Mouse (Mus musculus): ENCODE data around the gene Dync1h1. TPM values are rescaled to one million over a fixed set of nuclear protein-coding genes. Genes with fewer than 3 reads are reported as not detected.

Gene Dync1h1
- 40.4 and 41.9 TPM in 2 replicates for polyA plus RNA-seq (2015; fragmentation: Nextera tagmentation; extraction: Ambion mirVana)

- ATAC-seq (ENCODE audit: low read depth), result peak; percentile 96
- peak within 1 kb of the TSS; percentile 95 for H3K27ac ChIP-seq (ENCODE audit: low read length)
- no peaks in the 10 kb centered on the region for H3K27me3 ChIP-seq (ENCODE audit: control insufficient read depth, insufficient read depth, low read depth, low read length)
- peak within 1 kb of the TSS; percentile 98 for H3K4me3 ChIP-seq (ENCODE audit: low read length)
- H3K4me2 ChIP-seq (ENCODE audit: low read depth, low read length), result peak within 1 kb of the TSS; percentile 70
- H3K9me3 ChIP-seq (ENCODE audit: control insufficient read depth, low read length), result no peaks in the 10 kb centered on the region
- H3K36me3 ChIP-seq (ENCODE audit: control insufficient read depth, insufficient read depth, low read length), result no peaks in the 10 kb centered on the region
- under 1% methylated on average over 102 of the region's 105 CpGs for WGBS
- peak within 1 kb of the TSS; percentile 95 for H3K9ac ChIP-seq (ENCODE audit: low read length)
- H3K4me1 ChIP-seq (replicated peaks; ENCODE audit: control insufficient read depth, insufficient read depth, low read length), result peaks cover 16% of the 10 kb centered on the region
Measured at GRCm38 (mm10) chr12:110601241-110602218, at the start of gene Dync1h1. Gene Dync1h1, plus strand, starts transcription at chr12:110601452.

- H3K4me2 ChIP-seq (ENCODE audit: low read depth, low read length), result no peak overlapping the region
- H3K27ac ChIP-seq (ENCODE audit: low read length), result no peak overlapping the region
- no peaks in the 10 kb centered on the region for H3K9me3 ChIP-seq (ENCODE audit: control insufficient read depth, low read length)
- WGBS, result 70% methylated on average over 13 of the region's 13 CpGs
- no peak overlapping the region for H3K4me3 ChIP-seq (ENCODE audit: low read length)
- no peak for ATAC-seq (ENCODE audit: low read depth)
- H3K36me3 ChIP-seq (ENCODE audit: control insufficient read depth, insufficient read depth, low read length), result peaks cover 44% of the 10 kb centered on the region
- no peaks in the 10 kb centered on the region for H3K27me3 ChIP-seq (ENCODE audit: control insufficient read depth, insufficient read depth, low read depth, low read length)
- H3K4me1 ChIP-seq (replicated peaks; ENCODE audit: control insufficient read depth, insufficient read depth, low read length), result no peaks in the 10 kb centered on the region
- no peak overlapping the region for H3K9ac ChIP-seq (ENCODE audit: low read length)
Measured at GRCm38 (mm10) chr12:110552113-110552512, 49.1 kb upstream of the Dync1h1 start.

- H3K4me2 ChIP-seq (ENCODE audit: low read depth, low read length), result no peak overlapping the region
- H3K4me1 ChIP-seq (replicated peaks; ENCODE audit: control insufficient read depth, insufficient read depth, low read length), result no peaks in the 10 kb centered on the region
- H3K4me3 ChIP-seq (ENCODE audit: low read length), result no peak overlapping the region
- no peak overlapping the region for H3K9ac ChIP-seq (ENCODE audit: low read length)
- no peaks in the 10 kb centered on the region for H3K27me3 ChIP-seq (ENCODE audit: control insufficient read depth, insufficient read depth, low read depth, low read length)
- H3K9me3 ChIP-seq (ENCODE audit: control insufficient read depth, low read length), result no peaks in the 10 kb centered on the region
- ATAC-seq (ENCODE audit: low read depth), result no peak
- peaks cover 44% of the 10 kb centered on the region for H3K36me3 ChIP-seq (ENCODE audit: control insufficient read depth, insufficient read depth, low read length)
- H3K27ac ChIP-seq (ENCODE audit: low read length), result no peak overlapping the region
- 88% methylated on average over 5 of the region's 5 CpGs for WGBS
Measured at GRCm38 (mm10) chr12:110553362-110553761, 47.9 kb upstream of the Dync1h1 start.

GRCm38 (mm10) chr12:110555536-110556240 is 45.6 kb upstream of the Dync1h1 start:
- H3K9ac ChIP-seq (ENCODE audit: low read length), result no peak overlapping the region
- peaks cover 38% of the 10 kb centered on the region for H3K36me3 ChIP-seq (ENCODE audit: control insufficient read depth, insufficient read depth, low read length)
- no peak overlapping the region for H3K4me3 ChIP-seq (ENCODE audit: low read length)
- H3K27ac ChIP-seq (ENCODE audit: low read length), result no peak overlapping the region
- no peaks in the 10 kb centered on the region for H3K4me1 ChIP-seq (replicated peaks; ENCODE audit: control insufficient read depth, insufficient read depth, low read length)
- WGBS, result 85% methylated on average over 21 of the region's 21 CpGs
- no peaks in the 10 kb centered on the region for H3K9me3 ChIP-seq (ENCODE audit: control insufficient read depth, low read length)
- ATAC-seq (ENCODE audit: low read depth), result no peak
- H3K27me3 ChIP-seq (ENCODE audit: control insufficient read depth, insufficient read depth, low read depth, low read length), result no peaks in the 10 kb centered on the region
- no peak overlapping the region for H3K4me2 ChIP-seq (ENCODE audit: low read depth, low read length)

- Histone ChIP-seq H3K4me3 (ENCODE audit: low read length) (no peak overlapping the region), H3K27ac (ENCODE audit: low read length) (no peak overlapping the region)
- peak; percentile 87 for ATAC-seq (ENCODE audit: low read depth)
Measured at GRCm38 (mm10) chr12:110556861-110557628, 44.2 kb upstream of the Dync1h1 start.

GRCm38 (mm10) chr12:110558175-110558574 is 43.1 kb upstream of the Dync1h1 start:
- H3K4me2 ChIP-seq (ENCODE audit: low read depth, low read length), result no peak overlapping the region
- H3K9me3 ChIP-seq (ENCODE audit: control insufficient read depth, low read length), result no peaks in the 10 kb centered on the region
- no peak overlapping the region for H3K27ac ChIP-seq (ENCODE audit: low read length)
- no peak overlapping the region for H3K9ac ChIP-seq (ENCODE audit: low read length)
- no peaks in the 10 kb centered on the region for H3K27me3 ChIP-seq (ENCODE audit: control insufficient read depth, insufficient read depth, low read depth, low read length)
- 97% methylated on average over 7 of the region's 7 CpGs for WGBS
- H3K36me3 ChIP-seq (ENCODE audit: control insufficient read depth, insufficient read depth, low read length), result peaks cover 43% of the 10 kb centered on the region
- H3K4me3 ChIP-seq (ENCODE audit: low read length), result no peak overlapping the region
- ATAC-seq (ENCODE audit: low read depth), result no peak
- no peaks in the 10 kb centered on the region for H3K4me1 ChIP-seq (replicated peaks; ENCODE audit: control insufficient read depth, insufficient read depth, low read length)

More at GRCm38 (mm10) chr12:110556861-110557628, 44.2 kb upstream of the Dync1h1 start:
- H3K9me3 ChIP-seq (ENCODE audit: control insufficient read depth, low read length), result no peaks in the 10 kb centered on the region
- H3K4me1 ChIP-seq (replicated peaks; ENCODE audit: control insufficient read depth, insufficient read depth, low read length), result no peaks in the 10 kb centered on the region
- no peaks in the 10 kb centered on the region for H3K27me3 ChIP-seq (ENCODE audit: control insufficient read depth, insufficient read depth, low read depth, low read length)
- 84% methylated on average over 18 of the region's 18 CpGs for WGBS
- no peak overlapping the region for H3K4me2 ChIP-seq (ENCODE audit: low read depth, low read length)
- no peak overlapping the region for H3K9ac ChIP-seq (ENCODE audit: low read length)
- H3K36me3 ChIP-seq (ENCODE audit: control insufficient read depth, insufficient read depth, low read length), result peaks cover 40% of the 10 kb centered on the region

- Histone ChIP-seq H3K27ac (ENCODE audit: low read length) (no peak overlapping the region), H3K9ac (ENCODE audit: low read length) (no peak overlapping the region), H3K4me2 (ENCODE audit: low read depth, low read length) (no peak overlapping the region), H3K4me1 (replicated peaks; ENCODE audit: control insufficient read depth, insufficient read depth, low read length) (no peaks in the 10 kb centered on the region), H3K4me3 (ENCODE audit: low read length) (no peak overlapping the region), H3K27me3 (ENCODE audit: control insufficient read depth, insufficient read depth, low read depth, low read length) (no peaks in the 10 kb centered on the region), H3K9me3 (ENCODE audit: control insufficient read depth, low read length) (no peaks in the 10 kb centered on the region), H3K36me3 (ENCODE audit: control insufficient read depth, insufficient read depth, low read length) (peaks cover 25% of the 10 kb centered on the region)
- 78% methylated on average over 11 of the region's 11 CpGs for WGBS
- ATAC-seq (ENCODE audit: low read depth), result no peak
Measured at GRCm38 (mm10) chr12:110563383-110563782, 37.9 kb upstream of the Dync1h1 start.

- H3K4me3 ChIP-seq (ENCODE audit: low read length), result no peak overlapping the region
- H3K4me2 ChIP-seq (ENCODE audit: low read depth, low read length), result no peak overlapping the region
- ATAC-seq (ENCODE audit: low read depth), result no peak
- 91% methylated on average over 11 of the region's 11 CpGs for WGBS
- H3K36me3 ChIP-seq (ENCODE audit: control insufficient read depth, insufficient read depth, low read length), result peaks cover 25% of the 10 kb centered on the region
- no peak overlapping the region for H3K27ac ChIP-seq (ENCODE audit: low read length)
- H3K4me1 ChIP-seq (replicated peaks; ENCODE audit: control insufficient read depth, insufficient read depth, low read length), result no peaks in the 10 kb centered on the region
- no peaks in the 10 kb centered on the region for H3K9me3 ChIP-seq (ENCODE audit: control insufficient read depth, low read length)
- H3K9ac ChIP-seq (ENCODE audit: low read length), result no peak overlapping the region
- H3K27me3 ChIP-seq (ENCODE audit: control insufficient read depth, insufficient read depth, low read depth, low read length), result no peaks in the 10 kb centered on the region
Measured at GRCm38 (mm10) chr12:110564848-110565247, 36.4 kb upstream of the Dync1h1 start.

All from lung, embryonic 16.5 days (tissue).